Mouse (Mus musculus): ENCODE measurements around the gene Dmbx1. TPM values are rescaled to one million over a fixed set of nuclear protein-coding genes. Genes with fewer than 3 reads are reported as not detected.

Gene Dmbx1
- polyA plus RNA-seq, 1 experiment from 2014 or later, result not detected

DNA sequence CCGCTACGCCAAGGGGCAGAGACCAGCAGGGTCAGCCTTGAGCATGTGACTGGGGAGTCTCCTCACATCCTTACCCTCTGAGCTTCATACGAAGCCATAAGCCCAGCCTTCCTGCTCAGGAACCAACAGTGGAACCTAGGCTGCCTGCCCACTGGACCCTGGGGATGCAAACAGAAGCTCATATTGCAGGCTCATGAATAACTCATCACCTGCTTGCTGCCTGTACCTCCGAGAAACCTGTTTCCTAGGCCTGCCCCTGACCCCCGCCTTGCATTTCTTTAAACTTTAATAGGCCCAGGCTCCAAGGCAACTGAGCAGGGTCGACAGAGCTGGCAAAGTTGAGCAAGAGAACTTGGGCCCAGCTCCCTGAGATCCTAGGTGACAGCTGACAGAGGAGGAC lies 55.7 kb downstream of the Dmbx1 start, which contains the start of gene Kncn:
Kncn (plus strand) TSS at position 379 of the 400 bp plus-strand sequence.
- Histone ChIP-seq H3K9me3 (replicated peaks; ENCODE audit: control insufficient read depth, low read length) (no peaks in the 10 kb centered on the region), H3K27ac (ENCODE audit: low read length) (no peak within 1 kb of the TSS), H3K4me3 (ENCODE audit: low read length) (no peak within 1 kb of the TSS), H3K4me1 (ENCODE audit: control insufficient read depth, insufficient read depth, low read length) (no peaks in the 10 kb centered on the region), H3K27me3 (ENCODE audit: control insufficient read depth, insufficient read depth, low read length) (peaks cover 7% of the 10 kb centered on the region; the same call in 1 of the 2 replicates), H3K36me3 (ENCODE audit: control insufficient read depth, insufficient read depth) (no peaks in the 10 kb centered on the region), H3K9ac (ENCODE audit: low read length) (no peak within 1 kb of the TSS), H3K4me2 (ENCODE audit: low read depth, low read length) (no peak within 1 kb of the TSS)
- WGBS, result 68% methylated on average over 6 of the region's 6 CpGs
- no peak for ATAC-seq (replicated peaks; ENCODE audit: extremely low read depth, insufficient read depth, low FRiP score)

GRCm38 (mm10) chr4:115882195-115882594 lies 57.5 kb downstream of the Dmbx1 start:
- Histone ChIP-seq H3K9ac (ENCODE audit: low read length) (no peak overlapping the region), H3K4me2 (ENCODE audit: low read depth, low read length) (no peak overlapping the region), H3K4me3 (ENCODE audit: low read length) (no peak overlapping the region), H3K4me1 (ENCODE audit: control insufficient read depth, insufficient read depth, low read length) (peaks cover 5% of the 10 kb centered on the region; the same call in 1 of the 2 replicates), H3K36me3 (ENCODE audit: control insufficient read depth, insufficient read depth) (no peaks in the 10 kb centered on the region), H3K9me3 (replicated peaks; ENCODE audit: control insufficient read depth, low read length) (no peaks in the 10 kb centered on the region), H3K27ac (ENCODE audit: low read length) (no peak overlapping the region), H3K27me3 (ENCODE audit: control insufficient read depth, insufficient read depth, low read length) (no peaks in the 10 kb centered on the region)
- 55% methylated on average over 4 of the region's 4 CpGs for WGBS
- ATAC-seq (replicated peaks; ENCODE audit: extremely low read depth, insufficient read depth, low FRiP score), result no peak

DNA sequence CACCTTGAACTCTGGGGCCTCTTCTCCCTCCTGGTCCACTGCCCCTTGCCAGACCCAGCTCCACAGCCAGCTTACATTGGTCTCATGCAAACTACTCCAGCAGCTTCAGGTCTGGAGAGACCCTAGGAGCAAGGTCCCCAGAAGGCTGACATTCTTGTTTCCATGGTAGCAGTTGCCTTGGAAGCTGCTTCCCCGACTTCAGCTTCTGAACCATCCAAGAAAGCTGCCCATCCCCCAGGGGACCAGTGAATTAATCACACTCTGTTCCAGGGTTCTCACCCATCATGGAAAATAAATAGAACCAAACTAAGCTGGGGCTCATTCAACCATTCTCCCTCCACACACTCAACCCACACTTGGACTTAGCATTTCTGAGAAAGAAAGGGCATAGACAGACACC lies 58.5 kb downstream of the Dmbx1 start:
- H3K4me3 ChIP-seq (ENCODE audit: low read length), result no peak overlapping the region
- H3K27ac ChIP-seq (ENCODE audit: low read length), result no peak overlapping the region
- H3K9me3 ChIP-seq (replicated peaks; ENCODE audit: control insufficient read depth, low read length), result no peaks in the 10 kb centered on the region
- no peaks in the 10 kb centered on the region for H3K27me3 ChIP-seq (ENCODE audit: control insufficient read depth, insufficient read depth, low read length)
- H3K9ac ChIP-seq (ENCODE audit: low read length), result no peak overlapping the region
- no peak overlapping the region for H3K4me2 ChIP-seq (ENCODE audit: low read depth, low read length)
- WGBS, result 30% methylated on average over 1 of the region's 1 CpGs
- no peaks in the 10 kb centered on the region for H3K36me3 ChIP-seq (ENCODE audit: control insufficient read depth, insufficient read depth)
- ATAC-seq (replicated peaks; ENCODE audit: extremely low read depth, insufficient read depth, low FRiP score), result no peak
- H3K4me1 ChIP-seq (ENCODE audit: control insufficient read depth, insufficient read depth, low read length), result peaks cover 5% of the 10 kb centered on the region; the same call in 1 of the 2 replicates

DNA sequence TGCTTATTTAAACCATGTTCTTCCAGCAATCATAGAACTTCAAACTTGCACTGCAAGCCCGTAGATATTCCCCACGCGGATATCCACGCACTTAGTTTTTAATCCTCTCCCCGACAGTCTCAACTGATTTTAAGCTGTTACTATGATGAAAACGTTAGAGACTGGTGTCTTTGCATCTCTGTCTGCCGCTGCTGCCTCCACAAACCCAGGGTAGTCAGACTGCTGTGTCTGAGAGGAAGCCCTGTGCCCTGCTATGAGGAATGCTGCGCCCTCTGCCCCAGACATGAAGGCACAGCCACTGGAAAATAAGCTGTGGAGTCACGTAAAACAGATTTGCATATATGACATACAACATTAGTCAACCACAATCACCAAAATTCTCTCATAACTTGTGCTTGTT lies 60.9 kb downstream of the Dmbx1 start:
- Histone ChIP-seq H3K9ac (ENCODE audit: low read length) (no peak overlapping the region), H3K36me3 (ENCODE audit: control insufficient read depth, insufficient read depth) (peaks cover 6% of the 10 kb centered on the region; the same call in 1 of the 2 replicates), H3K4me3 (ENCODE audit: low read length) (no peak overlapping the region), H3K9me3 (replicated peaks; ENCODE audit: control insufficient read depth, low read length) (no peaks in the 10 kb centered on the region), H3K4me1 (ENCODE audit: control insufficient read depth, insufficient read depth, low read length) (peaks cover 5% of the 10 kb centered on the region; the same call in 1 of the 2 replicates), H3K4me2 (ENCODE audit: low read depth, low read length) (no peak overlapping the region), H3K27me3 (ENCODE audit: control insufficient read depth, insufficient read depth, low read length) (no peaks in the 10 kb centered on the region), H3K27ac (ENCODE audit: low read length) (no peak overlapping the region)
- no peak for ATAC-seq (replicated peaks; ENCODE audit: extremely low read depth, insufficient read depth, low FRiP score)
- WGBS, result 54% methylated on average over 9 of the region's 9 CpGs

- no peaks in the 10 kb centered on the region for H3K27me3 ChIP-seq (ENCODE audit: control insufficient read depth, insufficient read depth, low read length)
- H3K9me3 ChIP-seq (replicated peaks; ENCODE audit: control insufficient read depth, low read length), result no peaks in the 10 kb centered on the region
- peaks cover 5% of the 10 kb centered on the region; the same call in 1 of the 2 replicates for H3K4me1 ChIP-seq (ENCODE audit: control insufficient read depth, insufficient read depth, low read length)
- no peak overlapping the region for H3K4me3 ChIP-seq (ENCODE audit: low read length)
- H3K36me3 ChIP-seq (ENCODE audit: control insufficient read depth, insufficient read depth), result peaks cover 10% of the 10 kb centered on the region
- H3K9ac ChIP-seq (ENCODE audit: low read length), result 0 out of 2 replicates have a peak overlapping the region, but pooled peaks have one; percentile 8
- 13% methylated on average over 11 of the region's 11 CpGs for WGBS
- peak; percentile 61 for ATAC-seq (replicated peaks; ENCODE audit: extremely low read depth, insufficient read depth, low FRiP score)
- no peak overlapping the region for H3K27ac ChIP-seq (ENCODE audit: low read length)
- peak overlapping the region; percentile 45 for H3K4me2 ChIP-seq (ENCODE audit: low read depth, low read length)
Observed at GRCm38 (mm10) chr4:115878216-115878678, 61.5 kb downstream of the Dmbx1 start.

DNA sequence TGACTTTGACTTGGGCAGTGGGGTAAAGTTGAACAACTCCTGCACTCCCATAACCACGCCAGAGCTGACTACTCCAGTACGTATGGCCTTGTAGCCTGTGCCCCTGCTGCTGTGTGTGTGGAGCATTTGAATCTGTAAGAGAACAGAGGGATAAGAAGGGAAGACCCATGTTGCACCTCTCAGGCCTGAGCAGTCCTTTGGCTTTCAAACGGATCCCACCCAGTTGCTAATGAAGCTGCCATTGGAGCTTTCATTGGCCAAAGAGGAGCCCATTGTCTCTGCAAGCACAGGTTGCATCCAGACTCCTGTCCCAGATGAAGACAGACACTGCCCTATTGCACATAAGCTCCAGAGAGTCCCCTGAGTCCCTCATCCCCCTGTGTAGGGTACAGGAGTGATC lies 66.5 kb downstream of the Dmbx1 start:
- WGBS, result 86% methylated on average over 3 of the region's 3 CpGs
- H3K27ac ChIP-seq (ENCODE audit: low read length), result no peak overlapping the region
- peaks cover 21% of the 10 kb centered on the region for H3K36me3 ChIP-seq (ENCODE audit: control insufficient read depth, insufficient read depth)
- H3K4me2 ChIP-seq (ENCODE audit: low read depth, low read length), result no peak overlapping the region
- H3K9ac ChIP-seq (ENCODE audit: low read length), result no peak overlapping the region
- no peak overlapping the region for H3K4me3 ChIP-seq (ENCODE audit: low read length)
- H3K9me3 ChIP-seq (replicated peaks; ENCODE audit: control insufficient read depth, low read length), result no peaks in the 10 kb centered on the region
- peaks cover 2% of the 10 kb centered on the region; the same call in 1 of the 2 replicates for H3K4me1 ChIP-seq (ENCODE audit: control insufficient read depth, insufficient read depth, low read length)
- ATAC-seq (replicated peaks; ENCODE audit: extremely low read depth, insufficient read depth, low FRiP score), result no peak
- no peaks in the 10 kb centered on the region for H3K27me3 ChIP-seq (ENCODE audit: control insufficient read depth, insufficient read depth, low read length)

DNA sequence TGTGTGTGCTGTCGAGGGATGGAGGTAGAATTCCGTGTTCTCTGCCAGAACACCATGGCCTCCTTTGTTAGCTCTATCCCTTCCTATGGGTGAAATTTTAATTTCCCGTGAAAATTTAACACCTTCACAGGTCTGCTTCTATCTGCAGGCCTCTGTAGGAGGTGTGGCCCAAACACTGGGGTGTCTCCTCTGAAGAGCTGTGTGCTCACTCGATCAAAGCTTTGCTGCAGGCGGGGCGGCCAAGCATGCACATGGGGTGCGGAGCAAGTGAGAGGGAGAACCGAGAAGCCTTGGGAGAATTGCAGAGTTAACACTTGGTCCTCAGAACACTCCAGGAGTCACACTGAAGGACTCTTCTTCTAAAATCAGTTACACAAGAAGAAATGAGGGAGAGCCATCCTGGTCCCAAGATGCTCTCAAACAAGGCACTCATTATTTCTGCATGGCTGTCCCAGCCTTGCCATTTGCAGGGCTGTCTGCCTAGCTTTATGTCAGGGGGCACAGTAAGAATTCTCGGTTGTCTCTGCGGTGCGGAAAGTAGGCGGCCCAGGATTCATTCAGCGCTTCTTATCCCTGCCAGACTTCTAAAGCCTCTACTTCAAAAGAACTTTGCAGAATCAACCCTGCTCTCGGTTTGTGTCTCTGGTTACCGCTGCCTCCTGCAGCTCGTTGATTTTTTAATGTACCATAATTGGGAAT lies 70.1 kb downstream of the Dmbx1 start:
- ATAC-seq (replicated peaks; ENCODE audit: extremely low read depth, insufficient read depth, low FRiP score), result no peak
- WGBS, result 54% methylated on average over 16 of the region's 16 CpGs
- no peak overlapping the region for H3K4me2 ChIP-seq (ENCODE audit: low read depth, low read length)

More for the DNA sequence above, 70.1 kb downstream of the Dmbx1 start:
- Histone ChIP-seq H3K9me3 (replicated peaks; ENCODE audit: control insufficient read depth, low read length) (no peaks in the 10 kb centered on the region), H3K9ac (ENCODE audit: low read length) (no peak overlapping the region), H3K27ac (ENCODE audit: low read length) (no peak overlapping the region), H3K4me3 (ENCODE audit: low read length) (no peak overlapping the region), H3K27me3 (ENCODE audit: control insufficient read depth, insufficient read depth, low read length) (no peaks in the 10 kb centered on the region), H3K4me1 (ENCODE audit: control insufficient read depth, insufficient read depth, low read length) (no peaks in the 10 kb centered on the region), H3K36me3 (ENCODE audit: control insufficient read depth, insufficient read depth) (peaks cover 24% of the 10 kb centered on the region)

Other genes starting within 250 kb of the Dmbx1 start
- 23.6 and 25.1 TPM in 2 replicates for gene Efcab14, start 202.2 kb downstream of the Dmbx1 start, polyA plus RNA-seq (2015; fragmentation: Nextera tagmentation; extraction: Ambion mirVana)
- 0.19 TPM in 1 of 2 replicates, not detected in the other for gene Tex38, start 158.9 kb downstream of the Dmbx1 start, polyA plus RNA-seq (2015; fragmentation: Nextera tagmentation; extraction: Ambion mirVana)
- gene Atpaf1, start 155.1 kb downstream of the Dmbx1 start, polyA plus RNA-seq (2015; fragmentation: Nextera tagmentation; extraction: Ambion mirVana), result 65.5 and 69.9 TPM in 2 replicates
- gene Mob3c, start 111.8 kb downstream of the Dmbx1 start, polyA plus RNA-seq (2015; fragmentation: Nextera tagmentation; extraction: Ambion mirVana), result 9.2 and 12.4 TPM in 2 replicates
- 22.7 and 24.7 TPM in 2 replicates for gene Mknk1, start 100.7 kb downstream of the Dmbx1 start, polyA plus RNA-seq (2015; fragmentation: Nextera tagmentation; extraction: Ambion mirVana)
- not detected in 2 replicates for gene Kncn, start 55.5 kb downstream of the Dmbx1 start, polyA plus RNA-seq (2015; fragmentation: Nextera tagmentation; extraction: Ambion mirVana)
- gene 6430628N08Rik, start 49.3 kb downstream of the Dmbx1 start, polyA plus RNA-seq (2015; fragmentation: Nextera tagmentation; extraction: Ambion mirVana), result not detected in 2 replicates
- gene Faah, start 78.0 kb upstream of the Dmbx1 start, polyA plus RNA-seq (2015; fragmentation: Nextera tagmentation; extraction: Ambion mirVana), result 2.1 and 2.7 TPM in 2 replicates
- gene Nsun4, start 114.0 kb upstream of the Dmbx1 start, polyA plus RNA-seq (2015; fragmentation: Nextera tagmentation; extraction: Ambion mirVana), result 32.4 and 33.6 TPM in 2 replicates
- 1,257 and 1,258 TPM in 2 replicates for gene Uqcrh, start 135.1 kb upstream of the Dmbx1 start, polyA plus RNA-seq (2015; fragmentation: Nextera tagmentation; extraction: Ambion mirVana)
- 53.8 and 55.3 TPM in 2 replicates for gene Lrrc41, start 135.3 kb upstream of the Dmbx1 start, polyA plus RNA-seq (2015; fragmentation: Nextera tagmentation; extraction: Ambion mirVana)
- gene Rad54l, start 183.8 kb upstream of the Dmbx1 start, polyA plus RNA-seq (2015; fragmentation: Nextera tagmentation; extraction: Ambion mirVana), result 18.5 and 20.2 TPM in 2 replicates
- 60.2 and 68.8 TPM in 2 replicates for gene Pomgnt1, start 183.9 kb upstream of the Dmbx1 start, polyA plus RNA-seq (2015; fragmentation: Nextera tagmentation; extraction: Ambion mirVana)
- gene Lurap1, start 211.4 kb upstream of the Dmbx1 start, polyA plus RNA-seq (2015; fragmentation: Nextera tagmentation; extraction: Ambion mirVana), result 2.3 and 2.9 TPM in 2 replicates
- gene Tspan1, start 227.7 kb upstream of the Dmbx1 start, polyA plus RNA-seq (2015; fragmentation: Nextera tagmentation; extraction: Ambion mirVana), result 1.9 and 3.2 TPM in 2 replicates
- not detected in 2 replicates for gene 1700042G07Rik, start 233.4 kb upstream of the Dmbx1 start, polyA plus RNA-seq (2015; fragmentation: Nextera tagmentation; extraction: Ambion mirVana)
- gene Gm49337, start 233.5 kb upstream of the Dmbx1 start, polyA plus RNA-seq (2015; fragmentation: Nextera tagmentation; extraction: Ambion mirVana), result not detected in 2 replicates